Mouse (Mus musculus): ENCODE results near the gene Rnf5. TPM values are rescaled to one million over a fixed set of nuclear protein-coding genes. Genes with fewer than 3 reads are reported as not detected.

Gene Rnf5
- total RNA-seq, 1 experiment from 2014 or later, result 14.6 TPM

- ATAC-seq (replicated peaks; ENCODE audit: insufficient number of reproducible peaks, low FRiP score, low TSS enrichment, poor library complexity, severe bottlenecking), result no peak
Measured at GRCm38 (mm10) chr17:34590154-34590987, 13.1 kb downstream of the Rnf5 start.

GRCm38 (mm10) chr17:34589681-34590101 lies 13.8 kb downstream of the Rnf5 start, which contains the start of gene Gpsm3:
Gene Gpsm3 (plus strand): TSS chr17:34589806.
- 0 out of 2 replicates have a peak, but pooled peaks have one; percentile 5 for ATAC-seq (replicated peaks; ENCODE audit: insufficient number of reproducible peaks, low FRiP score, low TSS enrichment, poor library complexity, severe bottlenecking)

GRCm38 (mm10) chr17:34589206-34589605 lies 14.3 kb downstream of the Rnf5 start:
- ATAC-seq (replicated peaks; ENCODE audit: insufficient number of reproducible peaks, low FRiP score, low TSS enrichment, poor library complexity, severe bottlenecking), result no peak

- ATAC-seq (replicated peaks; ENCODE audit: insufficient number of reproducible peaks, low FRiP score, low TSS enrichment, poor library complexity, severe bottlenecking), result no peak
Measured at GRCm38 (mm10) chr17:34588767-34589166, 14.7 kb downstream of the Rnf5 start.

- ATAC-seq (replicated peaks; ENCODE audit: insufficient number of reproducible peaks, low FRiP score, low TSS enrichment, poor library complexity, severe bottlenecking), result no peak
Measured at GRCm38 (mm10) chr17:34587814-34588213, 15.7 kb downstream of the Rnf5 start.

- peak; percentile 49 for ATAC-seq (replicated peaks; ENCODE audit: insufficient number of reproducible peaks, low FRiP score, low TSS enrichment, poor library complexity, severe bottlenecking)
Measured at GRCm38 (mm10) chr17:34587423-34587811, 16.1 kb downstream of the Rnf5 start.

- ATAC-seq (replicated peaks; ENCODE audit: insufficient number of reproducible peaks, low FRiP score, low TSS enrichment, poor library complexity, severe bottlenecking), result peak; percentile 21; the same call in 1 of the 2 replicates
Measured at GRCm38 (mm10) chr17:34586796-34587422, 16.6 kb downstream of the Rnf5 start.

GRCm38 (mm10) chr17:34585877-34586771 lies 17.4 kb downstream of the Rnf5 start:
- no peak for ATAC-seq (replicated peaks; ENCODE audit: insufficient number of reproducible peaks, low FRiP score, low TSS enrichment, poor library complexity, severe bottlenecking)

GRCm38 (mm10) chr17:34585121-34585520 lies 18.4 kb downstream of the Rnf5 start:
- no peak for ATAC-seq (replicated peaks; ENCODE audit: insufficient number of reproducible peaks, low FRiP score, low TSS enrichment, poor library complexity, severe bottlenecking)

GRCm38 (mm10) chr17:34583819-34584218 lies 19.7 kb downstream of the Rnf5 start:
- ATAC-seq (replicated peaks; ENCODE audit: insufficient number of reproducible peaks, low FRiP score, low TSS enrichment, poor library complexity, severe bottlenecking), result no peak

GRCm38 (mm10) chr17:34583397-34583796 lies 20.1 kb downstream of the Rnf5 start:
- no peak for ATAC-seq (replicated peaks; ENCODE audit: insufficient number of reproducible peaks, low FRiP score, low TSS enrichment, poor library complexity, severe bottlenecking)

- ATAC-seq (replicated peaks; ENCODE audit: insufficient number of reproducible peaks, low FRiP score, low TSS enrichment, poor library complexity, severe bottlenecking), result no peak
Measured at GRCm38 (mm10) chr17:34582528-34582927, 21.0 kb downstream of the Rnf5 start.

GRCm38 (mm10) chr17:34578070-34578469 lies 25.4 kb downstream of the Rnf5 start:
- peak; percentile 83 for ATAC-seq (replicated peaks; ENCODE audit: insufficient number of reproducible peaks, low FRiP score, low TSS enrichment, poor library complexity, severe bottlenecking)

- ATAC-seq (replicated peaks; ENCODE audit: insufficient number of reproducible peaks, low FRiP score, low TSS enrichment, poor library complexity, severe bottlenecking), result no peak
Measured at GRCm38 (mm10) chr17:34576577-34576976, 26.9 kb downstream of the Rnf5 start.

GRCm38 (mm10) chr17:34572361-34572760 lies 31.1 kb downstream of the Rnf5 start:
- ATAC-seq (replicated peaks; ENCODE audit: insufficient number of reproducible peaks, low FRiP score, low TSS enrichment, poor library complexity, severe bottlenecking), result no peak

GRCm38 (mm10) chr17:34571875-34572274 lies 31.6 kb downstream of the Rnf5 start:
- ATAC-seq (replicated peaks; ENCODE audit: insufficient number of reproducible peaks, low FRiP score, low TSS enrichment, poor library complexity, severe bottlenecking), result no peak

GRCm38 (mm10) chr17:34569919-34570318 lies 33.6 kb downstream of the Rnf5 start:
- no peak for ATAC-seq (replicated peaks; ENCODE audit: insufficient number of reproducible peaks, low FRiP score, low TSS enrichment, poor library complexity, severe bottlenecking)

- ATAC-seq (replicated peaks; ENCODE audit: insufficient number of reproducible peaks, low FRiP score, low TSS enrichment, poor library complexity, severe bottlenecking), result no peak
Measured at GRCm38 (mm10) chr17:34568421-34568820, 35.1 kb downstream of the Rnf5 start.

- ATAC-seq (replicated peaks; ENCODE audit: insufficient number of reproducible peaks, low FRiP score, low TSS enrichment, poor library complexity, severe bottlenecking), result no peak
Measured at GRCm38 (mm10) chr17:34567311-34567710, 36.2 kb downstream of the Rnf5 start.

Measured in monocyte, adult 5-6 weeks (primary cell).